Mouse (Mus musculus): ENCODE data around the gene Zmym5. TPM values are rescaled to one million over a fixed set of nuclear protein-coding genes. Genes with fewer than 3 reads are reported as not detected.
"Not testable (repeated sequence)": the region's sequence is repeated elsewhere in the genome, so short reads cannot be mapped to it uniquely, and the experiment has no call there.

The Zmym5 gene
- 19.3 and 20.9 TPM in 2 replicates for polyA plus RNA-seq (2012; ENCODE audit: insufficient read depth, insufficient read length, missing spikeins)

GRCm38 (mm10) chr14:56811701-56812339, at the start of gene Zmym5:
Zmym5 (minus strand) TSS chr14:56811716.
- Histone ChIP-seq H3K27ac (replicated peaks; ENCODE audit: low read depth, low read length) (peak within 1 kb of the TSS; percentile 91), H3K4me3 (ENCODE audit: insufficient read depth, low read depth, low read length) (peak within 1 kb of the TSS; percentile 80)
- H3K4me1 ChIP-seq (ENCODE audit: control insufficient read depth, insufficient read depth, insufficient read length, low read length), result not testable (repeated sequence)

GRCm38 (mm10) chr14:56849681-56850080, 38.2 kb upstream of the Zmym5 start:
- no peaks in the 10 kb centered on the region for H3K4me1 ChIP-seq (ENCODE audit: control insufficient read depth, insufficient read depth, insufficient read length, low read length)
- no peak overlapping the region for H3K4me3 ChIP-seq (ENCODE audit: insufficient read depth, low read depth, low read length)
- no peak overlapping the region for H3K27ac ChIP-seq (replicated peaks; ENCODE audit: low read depth, low read length)

DNA sequence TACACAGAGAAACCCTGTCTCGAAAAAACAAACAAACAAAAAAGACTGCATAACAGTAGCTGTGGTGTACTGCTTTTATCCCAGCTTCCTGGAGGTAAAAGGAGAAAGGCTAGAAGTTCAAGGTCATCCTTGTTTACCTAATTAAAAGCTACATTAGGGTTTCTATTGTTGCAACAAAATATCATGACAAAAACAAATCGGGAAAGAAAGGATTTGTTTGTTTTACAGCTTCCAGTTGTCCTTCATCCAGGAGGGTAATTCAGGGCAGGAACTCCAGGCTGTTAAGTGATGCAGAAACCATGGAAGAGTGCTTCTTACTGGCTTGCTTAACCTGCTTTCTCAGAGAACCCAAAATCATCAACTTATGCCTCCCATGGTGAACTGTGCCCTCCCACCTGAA, 36.8 kb upstream of the Zmym5 start:
- Histone ChIP-seq H3K4me1 (ENCODE audit: control insufficient read depth, insufficient read depth, insufficient read length, low read length) (no peaks in the 10 kb centered on the region), H3K27ac (replicated peaks; ENCODE audit: low read depth, low read length) (no peak overlapping the region), H3K4me3 (ENCODE audit: insufficient read depth, low read depth, low read length) (no peak overlapping the region)

- H3K4me1 ChIP-seq (ENCODE audit: control insufficient read depth, insufficient read depth, insufficient read length, low read length), result no peaks in the 10 kb centered on the region
- H3K27ac ChIP-seq (replicated peaks; ENCODE audit: low read depth, low read length), result no peak overlapping the region
Observed at GRCm38 (mm10) chr14:56844507-56844906, 33.0 kb upstream of the Zmym5 start.

DNA sequence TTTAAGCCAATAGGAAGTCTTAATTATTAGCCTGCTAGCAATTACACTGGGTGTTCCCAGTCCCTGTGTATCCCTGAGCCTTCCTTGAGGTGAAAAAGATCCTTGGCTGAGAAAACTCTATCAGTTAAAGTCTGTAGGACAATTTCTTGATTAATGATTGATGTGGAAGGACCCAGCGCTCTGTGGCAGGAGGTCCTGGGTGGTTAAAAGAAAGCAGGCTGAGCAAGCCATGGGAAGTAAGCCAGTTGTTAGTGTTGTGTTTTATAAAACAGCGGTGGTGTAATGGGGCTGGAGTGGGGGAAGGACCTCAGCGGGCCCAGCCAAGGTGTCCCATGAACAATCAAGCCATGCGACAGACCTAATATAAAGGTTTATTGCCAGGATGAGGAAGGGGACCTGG, 32.5 kb upstream of the Zmym5 start:
- no peak overlapping the region for H3K4me3 ChIP-seq (ENCODE audit: insufficient read depth, low read depth, low read length)
- H3K27ac ChIP-seq (replicated peaks; ENCODE audit: low read depth, low read length), result no peak overlapping the region

More at GRCm38 (mm10) chr14:56844507-56844906, 33.0 kb upstream of the Zmym5 start:
- no peak overlapping the region for H3K4me3 ChIP-seq (ENCODE audit: insufficient read depth, low read depth, low read length)

GRCm38 (mm10) chr14:56834576-56834975, 23.1 kb upstream of the Zmym5 start:
- H3K4me1 ChIP-seq (ENCODE audit: control insufficient read depth, insufficient read depth, insufficient read length, low read length); H3K27ac ChIP-seq (replicated peaks; ENCODE audit: low read depth, low read length); H3K4me3 ChIP-seq (ENCODE audit: insufficient read depth, low read depth, low read length): not testable (repeated sequence)

More for the DNA sequence above, 32.5 kb upstream of the Zmym5 start:
- no peaks in the 10 kb centered on the region for H3K4me1 ChIP-seq (ENCODE audit: control insufficient read depth, insufficient read depth, insufficient read length, low read length)

DNA sequence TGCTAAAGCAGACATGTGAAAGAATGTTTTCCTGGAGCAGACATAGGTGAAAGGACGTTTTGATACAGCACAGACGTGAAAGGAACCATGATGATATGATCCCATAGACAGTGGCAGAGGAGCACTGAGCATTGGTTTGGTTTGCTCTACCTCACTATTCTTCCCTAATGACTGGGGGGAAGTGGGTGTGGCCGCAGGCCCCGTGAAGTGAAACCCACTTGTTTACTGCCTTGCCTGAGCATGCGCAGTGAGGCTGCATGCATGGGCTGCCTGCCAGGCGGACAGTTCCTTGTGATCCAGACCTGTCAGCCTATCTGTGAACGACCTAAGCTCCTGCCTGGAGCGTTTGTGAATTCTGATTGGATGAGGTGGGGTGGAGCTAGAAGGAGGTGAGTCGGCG, 21.7 kb upstream of the Zmym5 start:
- H3K27ac ChIP-seq (replicated peaks; ENCODE audit: low read depth, low read length); H3K4me3 ChIP-seq (ENCODE audit: insufficient read depth, low read depth, low read length); H3K4me1 ChIP-seq (ENCODE audit: control insufficient read depth, insufficient read depth, insufficient read length, low read length): not testable (repeated sequence)

GRCm38 (mm10) chr14:56832563-56833113, 21.1 kb upstream of the Zmym5 start:
- H3K27ac ChIP-seq (replicated peaks; ENCODE audit: low read depth, low read length), result no peak overlapping the region

GRCm38 (mm10) chr14:56832147-56832546, 20.6 kb upstream of the Zmym5 start:
- Histone ChIP-seq H3K27ac (replicated peaks; ENCODE audit: low read depth, low read length) (no peak overlapping the region), H3K4me3 (ENCODE audit: insufficient read depth, low read depth, low read length) (no peak overlapping the region), H3K4me1 (ENCODE audit: control insufficient read depth, insufficient read depth, insufficient read length, low read length) (no peaks in the 10 kb centered on the region)

More at GRCm38 (mm10) chr14:56832563-56833113, 21.1 kb upstream of the Zmym5 start:
- H3K4me3 ChIP-seq (ENCODE audit: insufficient read depth, low read depth, low read length), result no peak overlapping the region
- no peaks in the 10 kb centered on the region for H3K4me1 ChIP-seq (ENCODE audit: control insufficient read depth, insufficient read depth, insufficient read length, low read length)

DNA sequence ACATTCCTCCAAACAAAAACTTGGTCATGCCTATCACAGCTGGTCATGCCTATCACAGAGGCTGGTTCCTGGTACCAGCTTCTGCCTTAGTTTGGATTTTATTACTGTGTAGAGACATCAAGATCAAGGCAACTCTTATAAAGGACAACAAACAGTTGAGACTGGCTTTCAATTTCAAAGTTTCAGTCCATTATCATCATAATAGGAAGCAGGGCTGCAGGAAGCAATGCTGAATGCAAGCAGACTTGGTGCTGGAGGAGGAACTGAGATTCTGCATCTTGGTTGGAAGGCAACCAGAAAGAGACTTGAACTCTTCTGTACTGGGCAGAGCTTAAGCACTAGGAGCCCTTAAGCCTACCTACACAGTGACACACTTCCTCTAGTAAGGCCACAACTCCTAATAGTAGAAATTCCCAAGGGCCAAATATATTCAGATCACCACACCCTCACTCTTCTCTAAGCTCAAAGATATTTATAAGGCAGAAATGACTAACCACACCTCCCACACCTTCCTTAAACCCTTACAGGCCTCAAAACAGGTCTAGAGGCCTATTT, 19.1 kb upstream of the Zmym5 start:
- H3K27ac ChIP-seq (replicated peaks; ENCODE audit: low read depth, low read length), result no peak overlapping the region

DNA sequence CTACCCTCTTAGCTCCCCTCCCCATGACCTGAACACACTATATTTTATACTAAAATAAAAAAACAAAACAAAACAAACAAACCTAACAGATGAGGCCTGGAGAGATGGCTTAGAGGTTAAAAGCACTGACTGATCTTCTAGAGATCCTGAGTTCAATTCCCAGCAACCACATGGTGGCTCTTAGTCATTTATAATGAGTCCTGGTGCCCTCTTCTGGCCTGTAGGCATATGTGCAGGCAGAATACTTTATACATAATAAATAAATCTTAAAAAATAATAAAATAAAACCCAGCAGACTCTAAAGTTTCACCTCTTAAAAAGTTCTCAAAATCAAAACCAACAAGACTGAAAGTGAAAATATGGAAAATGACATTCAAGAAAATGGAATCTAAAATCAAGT, 13.0 kb upstream of the Zmym5 start:
- Histone ChIP-seq H3K4me1 (ENCODE audit: control insufficient read depth, insufficient read depth, insufficient read length, low read length) (no peaks in the 10 kb centered on the region), H3K27ac (replicated peaks; ENCODE audit: low read depth, low read length) (no peak overlapping the region), H3K4me3 (ENCODE audit: insufficient read depth, low read depth, low read length) (no peak overlapping the region)

More for the DNA sequence above, 19.1 kb upstream of the Zmym5 start:
- H3K4me1 ChIP-seq (ENCODE audit: control insufficient read depth, insufficient read depth, insufficient read length, low read length), result no peaks in the 10 kb centered on the region
- no peak overlapping the region for H3K4me3 ChIP-seq (ENCODE audit: insufficient read depth, low read depth, low read length)

GRCm38 (mm10) chr14:56817616-56818015, 6.1 kb upstream of the Zmym5 start:
- peaks cover 6% of the 10 kb centered on the region; the same call in 1 of the 2 replicates for H3K4me1 ChIP-seq (ENCODE audit: control insufficient read depth, insufficient read depth, insufficient read length, low read length)
- no peak overlapping the region for H3K27ac ChIP-seq (replicated peaks; ENCODE audit: low read depth, low read length)
- H3K4me3 ChIP-seq (ENCODE audit: insufficient read depth, low read depth, low read length), result no peak overlapping the region

DNA sequence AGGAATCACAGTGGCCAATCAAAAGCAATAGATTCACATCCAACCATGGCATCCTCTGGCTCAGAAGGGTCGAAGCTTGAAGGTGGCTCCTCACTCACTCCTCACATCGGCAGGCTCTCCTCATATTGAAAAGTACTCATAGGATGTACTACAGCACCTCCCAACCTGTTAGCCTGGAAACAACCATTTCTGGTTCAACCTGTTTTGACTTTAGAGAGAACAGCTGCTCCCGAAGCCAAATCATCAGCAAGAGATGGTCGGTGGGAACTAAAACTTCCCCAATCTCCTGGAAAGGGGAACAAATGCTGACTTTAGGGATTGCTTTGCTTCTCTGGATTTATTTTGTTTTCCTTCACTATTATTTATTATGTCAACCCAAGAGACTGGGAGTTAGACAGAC, 5.6 kb upstream of the Zmym5 start:
- Histone ChIP-seq H3K4me3 (ENCODE audit: insufficient read depth, low read depth, low read length) (no peak overlapping the region), H3K27ac (replicated peaks; ENCODE audit: low read depth, low read length) (no peak overlapping the region), H3K4me1 (ENCODE audit: control insufficient read depth, insufficient read depth, insufficient read length, low read length) (peaks cover 6% of the 10 kb centered on the region; the same call in 1 of the 2 replicates)

DNA sequence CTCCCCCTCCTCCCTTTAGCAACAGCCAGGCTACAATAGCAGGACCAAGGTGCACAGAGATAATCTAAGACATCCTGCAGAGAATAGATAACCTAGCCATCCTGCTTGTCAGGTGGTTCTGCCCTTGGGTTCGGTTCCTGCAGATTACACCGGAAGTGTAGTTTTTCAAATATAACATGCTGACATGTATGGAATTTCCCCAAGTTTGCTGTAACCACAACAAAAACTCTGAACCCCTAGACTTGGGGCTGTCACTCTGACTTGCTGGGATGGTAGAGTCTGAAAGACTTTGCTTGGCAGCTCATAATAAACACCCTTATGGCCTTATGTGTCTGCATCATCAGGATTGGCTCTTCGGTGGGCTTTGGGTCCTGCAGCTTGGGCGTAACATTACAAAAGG, 5.0 kb upstream of the Zmym5 start:
- H3K27ac ChIP-seq (replicated peaks; ENCODE audit: low read depth, low read length), result no peak overlapping the region
- peaks cover 6% of the 10 kb centered on the region; the same call in 1 of the 2 replicates for H3K4me1 ChIP-seq (ENCODE audit: control insufficient read depth, insufficient read depth, insufficient read length, low read length)
- no peak overlapping the region for H3K4me3 ChIP-seq (ENCODE audit: insufficient read depth, low read depth, low read length)

DNA sequence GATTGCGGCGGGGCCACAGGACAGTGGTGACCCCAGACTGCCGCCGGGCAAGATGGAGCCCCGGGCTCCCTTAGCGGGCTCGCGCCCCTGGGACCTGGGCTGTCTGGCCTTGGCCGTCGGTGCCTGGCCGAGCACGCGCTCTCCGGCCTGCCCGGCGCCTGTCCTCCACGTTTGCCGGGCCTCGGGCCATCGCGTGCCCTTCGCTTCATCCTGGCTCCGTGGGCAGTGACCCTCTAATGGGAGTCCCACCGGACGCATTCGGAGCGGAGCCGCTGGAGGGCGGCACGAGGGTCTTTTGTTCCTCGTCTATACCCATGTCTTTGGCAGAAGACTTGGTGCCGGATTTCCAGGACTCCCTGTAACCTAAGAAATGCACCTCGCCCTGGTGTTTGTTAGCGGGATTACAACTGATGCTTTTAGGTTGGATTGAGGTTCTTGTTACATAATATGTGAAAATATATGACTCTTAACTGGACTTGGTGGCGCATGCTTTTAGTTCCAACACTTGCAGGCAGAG, 1.1 kb upstream of the Zmym5 start:
- Histone ChIP-seq H3K4me1 (ENCODE audit: control insufficient read depth, insufficient read depth, insufficient read length, low read length) (peaks cover 6% of the 10 kb centered on the region; the same call in 1 of the 2 replicates), H3K27ac (replicated peaks; ENCODE audit: low read depth, low read length) (peak overlapping the region; percentile 91), H3K4me3 (ENCODE audit: insufficient read depth, low read depth, low read length) (peak overlapping the region; percentile 77)
